Mouse (Mus musculus) midbrain, embryonic 11.5 days (tissue): ENCODE measurements around the gene G430095P16Rik. TPM values are rescaled to one million over a fixed set of nuclear protein-coding genes. Genes with fewer than 3 reads are reported as not detected.
A peak's percentile ranks its signal among the peaks of the same experiment; 100 is the strongest.

Experiments
- ATAC-seq: fragments of 200-750 bp; cut with Nextera tagmentation; 2 replicates; pipeline ENCODE4 v1.8.0; 2017; ENCODE audit warnings: moderate TSS enrichment, moderate library complexity; ENCODE audit not compliant: low FRiP score
- DNase-seq: peaks from one replicate; pipeline ENCODE4 v3.0.0; 2015; ENCODE audit warnings: low spot score; ENCODE audit errors: missing footprints
- H3K27ac ChIP-seq: fragments of 300-500 bp; sonication (generic); 2 replicates; pipeline ENCODE4 v1.5.1; 2014; ENCODE audit warnings: low read depth, low read length
- H3K27me3 ChIP-seq: fragments of 300-500 bp; sonication (generic); 2 replicates; pipeline ENCODE4 v1.6.1; 2014; ENCODE audit warnings: mild to moderate bottlenecking, low read length, moderate library complexity, mixed read lengths; ENCODE audit not compliant: control insufficient read depth, insufficient read depth
- H3K36me3 ChIP-seq: fragments of 300-500 bp; sonication (generic); 2 replicates; pipeline ENCODE4 v1.6.1; 2014; ENCODE audit warnings: mild to moderate bottlenecking, low read length, moderate library complexity, mixed read lengths; ENCODE audit not compliant: control insufficient read depth, insufficient read depth
- H3K4me1 ChIP-seq: fragments of 300-500 bp; sonication (generic); 2 replicates; pipeline ENCODE4 v1.6.1; 2014; ENCODE audit warnings: low read length; ENCODE audit not compliant: control insufficient read depth, insufficient read depth
- H3K4me2 ChIP-seq: fragments of 300-500 bp; sonication (generic); 2 replicates; pipeline ENCODE4 v1.6.1; 2014; ENCODE audit warnings: mild to moderate bottlenecking, moderate library complexity
- H3K4me3 ChIP-seq: fragments of 300-500 bp; sonication (generic); 2 replicates; pipeline ENCODE4 v1.5.1; 2014; ENCODE audit warnings: low read depth, low read length
- H3K9ac ChIP-seq: fragments of 300-500 bp; sonication (generic); 2 replicates; pipeline ENCODE4 v1.6.1; 2014; ENCODE audit warnings: low read length
- H3K9me3 ChIP-seq: fragments of 300-500 bp; sonication (generic); 2 replicates; pipeline ENCODE4 v1.6.1; 2016; ENCODE audit warnings: low read length; ENCODE audit not compliant: control insufficient read depth
- WGBS: fragments of 180-500 bp; shearing (Covaris S2); extraction: QIAGEN DNeasy Blood & Tissue Kit; methylation state at CpG from one replicate; pipeline ENCODE4 v1.1.7; 2014; 5-methylcytosine and 5-hydroxymethylcytosine counted together
- polyA plus RNA-seq: library from polyadenylated mRNA; unstranded; fragments of >200 nt; fragmentation: Nextera tagmentation; extraction: Ambion mirVana; gene quantifications from 2 replicates; pipeline ENCODE4 v1.2.1, GENCODE M21; 2014

Gene G430095P16Rik
- polyA plus RNA-seq, 1 experiment from 2014 or later: 1.9 TPM

GRCm38 (mm10) chr8:84742171-84743053 is 19.6 kb downstream of the G430095P16Rik start:
- peak overlapping the region; percentile 23 for H3K4me2 ChIP-seq
- H3K27me3 ChIP-seq: peaks cover 99% of the 10 kb centered on the region
- H3K4me3 ChIP-seq: no peak overlapping the region
- H3K4me1 ChIP-seq: peaks cover 55% of the 10 kb centered on the region
- H3K36me3 ChIP-seq: no peaks in the 10 kb centered on the region
- no peaks in the 10 kb centered on the region for H3K9me3 ChIP-seq
- 1% methylated on average over 32 of the region's 32 CpGs for WGBS
- ATAC-seq (peak; percentile 39; the same call in 1 of the 2 replicates), DNase-seq (peak; percentile 96)
- H3K27ac ChIP-seq: no peak overlapping the region; the same call in 1 of the 2 replicates
- peak overlapping the region; percentile 11; the same call in 1 of the 2 replicates for H3K9ac ChIP-seq

GRCm38 (mm10) chr8:84743054-84743415 is 20.2 kb downstream of the G430095P16Rik start:
- H3K4me3 ChIP-seq: no peak overlapping the region
- peaks cover 50% of the 10 kb centered on the region for H3K4me1 ChIP-seq
- DNase-seq (no peak), ATAC-seq (peak; percentile 8; the same call in 1 of the 2 replicates)
- peak overlapping the region; percentile 23; the same call in 1 of the 2 replicates for H3K4me2 ChIP-seq
- no peaks in the 10 kb centered on the region for H3K36me3 ChIP-seq
- H3K9ac ChIP-seq: peak overlapping the region; percentile 11; the same call in 1 of the 2 replicates
- WGBS: 4% methylated on average over 10 of the region's 10 CpGs
- H3K27me3 ChIP-seq: peaks cover 99% of the 10 kb centered on the region
- no peaks in the 10 kb centered on the region for H3K9me3 ChIP-seq
- no peak overlapping the region for H3K27ac ChIP-seq

GRCm38 (mm10) chr8:84743517-84744420 is 21.0 kb downstream of the G430095P16Rik start:
- DNase-seq (peak; percentile 93), ATAC-seq (peak; percentile 75)
- 0 out of 2 replicates have a peak overlapping the region, but pooled peaks have one; percentile 16 for H3K9ac ChIP-seq
- H3K9me3 ChIP-seq: no peaks in the 10 kb centered on the region
- WGBS: 5% methylated on average over 15 of the region's 17 CpGs
- H3K4me3 ChIP-seq: no peak overlapping the region
- peaks cover 99% of the 10 kb centered on the region for H3K27me3 ChIP-seq
- H3K36me3 ChIP-seq: no peaks in the 10 kb centered on the region
- H3K4me1 ChIP-seq: peaks cover 43% of the 10 kb centered on the region
- H3K4me2 ChIP-seq: peak overlapping the region; percentile 23; the same call in 1 of the 2 replicates
- 0 out of 2 replicates have a peak overlapping the region, but pooled peaks have one; percentile 25 for H3K27ac ChIP-seq

- Histone ChIP-seq H3K9me3 (no peaks in the 10 kb centered on the region), H3K4me3 (no peak overlapping the region), H3K4me2 (no peak overlapping the region), H3K9ac (0 out of 2 replicates have a peak overlapping the region, but pooled peaks have one; percentile 22), H3K27ac (no peak overlapping the region), H3K4me1 (peaks cover 41% of the 10 kb centered on the region), H3K36me3 (no peaks in the 10 kb centered on the region), H3K27me3 (peaks cover 99% of the 10 kb centered on the region)
- ATAC-seq (peak; percentile 31; the same call in 1 of the 2 replicates), DNase-seq (peak; percentile 93)
- WGBS: under 1% methylated on average over 16 of the region's 17 CpGs
Measured at GRCm38 (mm10) chr8:84745032-84745925, 22.5 kb downstream of the G430095P16Rik start.

GRCm38 (mm10) chr8:84749519-84749918 is 26.7 kb downstream of the G430095P16Rik start:
- Histone ChIP-seq H3K36me3 (no peaks in the 10 kb centered on the region), H3K4me2 (no peak overlapping the region), H3K27me3 (peaks cover 99% of the 10 kb centered on the region), H3K4me3 (no peak overlapping the region), H3K4me1 (peaks cover 16% of the 10 kb centered on the region), H3K27ac (no peak overlapping the region), H3K9ac (no peak overlapping the region), H3K9me3 (no peaks in the 10 kb centered on the region)
- DNase-seq (no peak), ATAC-seq (no peak)
- WGBS: 67% methylated on average over 16 of the region's 16 CpGs

- no peak overlapping the region for H3K27ac ChIP-seq
- 74% methylated on average over 6 of the region's 6 CpGs for WGBS
Measured at GRCm38 (mm10) chr8:84752734-84753582, 30.2 kb downstream of the G430095P16Rik start.

GRCm38 (mm10) chr8:84757501-84757900 is 34.7 kb downstream of the G430095P16Rik start:
- DNase-seq (no peak), ATAC-seq (no peak)
- WGBS: 36% methylated on average over 5 of the region's 5 CpGs
- Histone ChIP-seq H3K4me2 (no peak overlapping the region), H3K4me3 (no peak overlapping the region), H3K27ac (no peak overlapping the region), H3K4me1 (no peaks in the 10 kb centered on the region), H3K9ac (no peak overlapping the region), H3K36me3 (no peaks in the 10 kb centered on the region), H3K27me3 (peaks cover 81% of the 10 kb centered on the region), H3K9me3 (no peaks in the 10 kb centered on the region)

More at GRCm38 (mm10) chr8:84752734-84753582, 30.2 kb downstream of the G430095P16Rik start:
- H3K27me3 ChIP-seq: peaks cover 93% of the 10 kb centered on the region
- no peak overlapping the region for H3K9ac ChIP-seq
- no peaks in the 10 kb centered on the region for H3K4me1 ChIP-seq
- H3K4me2 ChIP-seq: no peak overlapping the region
- H3K36me3 ChIP-seq: no peaks in the 10 kb centered on the region
- no peaks in the 10 kb centered on the region for H3K9me3 ChIP-seq
- ATAC-seq: no peak
- DNase-seq: no peak
- no peak overlapping the region for H3K4me3 ChIP-seq
